Mouse (Mus musculus) spleen, postnatal 14 days (tissue): Measurements from ENCODE around the gene Allc.

ENCODE experiments used
- DNase-seq, 2 experiments: peaks; one replicate each; pipeline ENCODE4 v3.0.0; 2021 to 2022; ENCODE audit warnings: low spot score in 2 of 2

The Allc gene

GRCm38 (mm10) chr12:28582423-28582822 is at the start of gene Allc:
TSS of gene Allc (minus strand) at chr12:28582523.
- DNase-seq, result no peak

- no peak for DNase-seq
Measured at GRCm38 (mm10) chr12:28628436-28628835, 46.1 kb upstream of the Allc start.

- no peak for DNase-seq
Measured at GRCm38 (mm10) chr12:28627092-28627491, 44.8 kb upstream of the Allc start.

- DNase-seq, result no peak
Measured at GRCm38 (mm10) chr12:28625407-28625806, 43.1 kb upstream of the Allc start.

GRCm38 (mm10) chr12:28624251-28624650 is 41.9 kb upstream of the Allc start:
- DNase-seq, result no peak

GRCm38 (mm10) chr12:28623195-28623594 is 40.9 kb upstream of the Allc start, which contains the start of gene Colec11:
TSS of gene Colec11 (minus strand) at chr12:28623377.
- DNase-seq, result no peak

- DNase-seq, result no peak
Measured at GRCm38 (mm10) chr12:28622641-28623040, 40.3 kb upstream of the Allc start.

GRCm38 (mm10) chr12:28622167-28622532 is 39.8 kb upstream of the Allc start:
- no peak for DNase-seq

- DNase-seq, result no peak
Measured at GRCm38 (mm10) chr12:28621451-28622166, 39.3 kb upstream of the Allc start.

- no peak for DNase-seq
Measured at GRCm38 (mm10) chr12:28617297-28617696, 35.0 kb upstream of the Allc start.

- DNase-seq, result no peak
Measured at GRCm38 (mm10) chr12:28614401-28614800, 32.1 kb upstream of the Allc start.

- DNase-seq, result no peak
Measured at GRCm38 (mm10) chr12:28612391-28612790, 30.1 kb upstream of the Allc start.

- no peak for DNase-seq
Measured at GRCm38 (mm10) chr12:28607546-28608305, 25.4 kb upstream of the Allc start.

- DNase-seq, result no peak
Measured at GRCm38 (mm10) chr12:28603494-28603893, 21.2 kb upstream of the Allc start.

GRCm38 (mm10) chr12:28602259-28602658 is 19.9 kb upstream of the Allc start:
- DNase-seq, result no peak

GRCm38 (mm10) chr12:28598526-28598991 is 16.2 kb upstream of the Allc start:
- no peak for DNase-seq

GRCm38 (mm10) chr12:28598110-28598509 is 15.8 kb upstream of the Allc start:
- DNase-seq, result no peak

- no peak for DNase-seq
Measured at GRCm38 (mm10) chr12:28597699-28598098, 15.4 kb upstream of the Allc start.

- DNase-seq, result no peak
Measured at GRCm38 (mm10) chr12:28596851-28597250, 14.5 kb upstream of the Allc start.

- DNase-seq, result no peak
Measured at GRCm38 (mm10) chr12:28590428-28590827, 8.1 kb upstream of the Allc start.

- DNase-seq, result peak; percentile 22 to 51
Measured at GRCm38 (mm10) chr12:28589090-28589868, 7.0 kb upstream of the Allc start.

- DNase-seq, result no peak
Measured at GRCm38 (mm10) chr12:28587949-28588348, 5.6 kb upstream of the Allc start.
